Mouse (Mus musculus): ENCODE measurements around the gene Olfr905. TPM values are rescaled to one million over a fixed set of nuclear protein-coding genes. Genes with fewer than 3 reads are reported as not detected.

Olfr905 gene
- total and polyA plus RNA-seq, 3 experiments, result 0.01 TPM; not detected in 2

GRCm38 (mm10) chr9:38495501-38495900 is 24.6 kb downstream of the Olfr905 start, which contains the start of gene Olfr907:
Gene Olfr907, plus strand, starts transcription at chr9:38495801.
- DNase-seq (ENCODE audit: low read depth, low spot score), result no peak
- Histone ChIP-seq H3K27me3 (ENCODE audit: control insufficient read depth in 1 of 2, insufficient read depth in 2 of 2, low read length in 2 of 2) (no peaks in the 10 kb centered on the region), H3K9ac (ENCODE audit: control insufficient read depth, low read depth, low read length, poor library complexity, severe bottlenecking) (no peak within 1 kb of the TSS), H3K9me3 (replicated peaks; ENCODE audit: insufficient read depth, low read length) (no peaks in the 10 kb centered on the region), H3K4me1 (ENCODE audit: control insufficient read depth in 1 of 2, insufficient read depth in 2 of 2, low read length in 2 of 2) (no peaks in the 10 kb centered on the region), H3K4me3 (ENCODE audit: control insufficient read depth in 1 of 2, insufficient read depth in 1 of 2, low read depth in 2 of 2, low read length in 2 of 2) (no peak within 1 kb of the TSS), H3K27ac (ENCODE audit: control insufficient read depth, low read depth, low read length) (no peak within 1 kb of the TSS), H3K36me3 (ENCODE audit: control insufficient read depth in 1 of 2, insufficient read depth in 2 of 2, low read length in 2 of 2) (no peaks in the 10 kb centered on the region), H3K79me2 (ENCODE audit: control insufficient read depth, insufficient read depth, low read length, poor library complexity) (no peaks in the 10 kb centered on the region)
- TF ChIP-seq MYC (IDR thresholded peaks at IDR 0.05; ENCODE audit: low read depth, low read length), result no peak
- TF ChIP-seq E2F4 (IDR thresholded peaks at IDR 0.05; ENCODE audit: borderline replicate concordance, low read depth, low read length), result no peak
- TF ChIP-seq POLR2A (IDR thresholded peaks at IDR 0.05; ENCODE audit: control insufficient read depth in 1 of 2, insufficient read depth in 1 of 2, low read depth in 1 of 2, low read length in 2 of 2, poor library complexity in 1 of 2), result no peak

GRCm38 (mm10) chr9:38512353-38512752 is 41.4 kb downstream of the Olfr905 start:
- no peaks in the 10 kb centered on the region for H3K27me3 ChIP-seq (ENCODE audit: control insufficient read depth in 1 of 2, insufficient read depth in 2 of 2, low read length in 2 of 2)
- H3K9ac ChIP-seq (ENCODE audit: control insufficient read depth, low read depth, low read length, poor library complexity, severe bottlenecking), result no peak overlapping the region
- H3K4me1 ChIP-seq (ENCODE audit: control insufficient read depth in 1 of 2, insufficient read depth in 2 of 2, low read length in 2 of 2), result no peaks in the 10 kb centered on the region
- no peak for TF ChIP-seq CTCF (IDR thresholded peaks at IDR 0.05 in 2 of 3, conservative IDR thresholded peaks at IDR 0.05 in 1 of 3; ENCODE audit: control insufficient read depth in 1 of 3, insufficient read depth in 1 of 3, low read depth in 2 of 3, low read length in 3 of 3, poor library complexity in 1 of 3, severe bottlenecking in 1 of 3)
- no peak for TF ChIP-seq EP300 (IDR thresholded peaks at IDR 0.05; ENCODE audit: low read depth in 1 of 2, low read length in 2 of 2)
- no peak for TF ChIP-seq CHD1 (IDR thresholded peaks at IDR 0.05; ENCODE audit: low read depth, low read length)
- H3K27ac ChIP-seq (ENCODE audit: control insufficient read depth, low read depth, low read length), result no peak overlapping the region
- H3K79me2 ChIP-seq (ENCODE audit: control insufficient read depth, insufficient read depth, low read length, poor library complexity), result no peaks in the 10 kb centered on the region
- no peak for DNase-seq (ENCODE audit: low read depth, low spot score)
- no peak overlapping the region for H3K4me3 ChIP-seq (ENCODE audit: control insufficient read depth in 1 of 2, insufficient read depth in 1 of 2, low read depth in 2 of 2, low read length in 2 of 2)
- H3K36me3 ChIP-seq (ENCODE audit: control insufficient read depth in 1 of 2, insufficient read depth in 2 of 2, low read length in 2 of 2), result no peaks in the 10 kb centered on the region
- H3K9me3 ChIP-seq (replicated peaks; ENCODE audit: insufficient read depth, low read length), result no peaks in the 10 kb centered on the region

DNA sequence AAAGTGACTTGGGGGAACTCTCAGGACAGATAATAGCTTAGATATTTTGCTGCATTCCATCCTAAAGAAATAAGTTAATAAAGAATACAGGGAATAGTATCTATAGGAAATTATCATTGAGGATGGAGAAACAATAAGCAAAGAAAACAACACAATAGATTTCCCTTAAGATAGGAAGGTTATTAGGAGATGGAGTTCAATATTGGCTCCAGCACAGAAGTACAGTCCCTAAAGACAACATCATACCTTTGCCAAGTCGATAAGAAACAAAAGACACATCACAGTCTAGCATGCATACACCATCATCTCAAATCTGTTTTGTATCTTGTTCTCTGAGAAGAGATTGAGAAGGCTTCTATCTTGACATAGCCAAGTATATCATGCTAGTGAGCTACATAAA is 50.4 kb downstream of the Olfr905 start, which contains the start of gene Olfr911-ps1:
Olfr911-ps1 (plus strand) TSS at position 301 of the 400 bp plus-strand sequence.
- no peaks in the 10 kb centered on the region for H3K79me2 ChIP-seq (ENCODE audit: control insufficient read depth, insufficient read depth, low read length, poor library complexity)
- no peaks in the 10 kb centered on the region for H3K27me3 ChIP-seq (ENCODE audit: control insufficient read depth in 1 of 2, insufficient read depth in 2 of 2, low read length in 2 of 2)
- no peak within 1 kb of the TSS for H3K9ac ChIP-seq (ENCODE audit: control insufficient read depth, low read depth, low read length, poor library complexity, severe bottlenecking)
- no peak for TF ChIP-seq MXI1 (IDR thresholded peaks at IDR 0.05; ENCODE audit: low read depth, low read length)
- no peaks in the 10 kb centered on the region for H3K9me3 ChIP-seq (replicated peaks; ENCODE audit: insufficient read depth, low read length)
- H3K4me1 ChIP-seq (ENCODE audit: control insufficient read depth in 1 of 2, insufficient read depth in 2 of 2, low read length in 2 of 2), result no peaks in the 10 kb centered on the region
- no peaks in the 10 kb centered on the region for H3K36me3 ChIP-seq (ENCODE audit: control insufficient read depth in 1 of 2, insufficient read depth in 2 of 2, low read length in 2 of 2)
- H3K27ac ChIP-seq (ENCODE audit: control insufficient read depth, low read depth, low read length), result no peak within 1 kb of the TSS
- no peak within 1 kb of the TSS for H3K4me3 ChIP-seq (ENCODE audit: control insufficient read depth in 1 of 2, insufficient read depth in 1 of 2, low read depth in 2 of 2, low read length in 2 of 2)
- no peak for DNase-seq (ENCODE audit: low read depth, low spot score)

Other genes with a start within 250 kb of the Olfr905 start
- gene Olfr143, start 218.3 kb upstream of the Olfr905 start, total RNA-seq (2012; rRNA removed), result not detected in 2 replicates
- gene Olfr143, start 218.3 kb upstream of the Olfr905 start, polyA plus RNA-seq (2012; ENCODE audit: insufficient read depth in 1 of 2, insufficient read length in 2 of 2, low read depth in 1 of 2, low replicate concordance in 2 of 2, missing spikeins in 1 of 2), result not detected
- not detected in 2 replicates for gene Olfr895, start 203.3 kb upstream of the Olfr905 start, total RNA-seq (2012; rRNA removed)
- gene Olfr895, start 203.3 kb upstream of the Olfr905 start, polyA plus RNA-seq (2012; ENCODE audit: insufficient read depth in 1 of 2, insufficient read length in 2 of 2, low read depth in 1 of 2, low replicate concordance in 2 of 2, missing spikeins in 1 of 2), result not detected
- gene Olfr896-ps1, start 180.0 kb upstream of the Olfr905 start, total RNA-seq (2012; rRNA removed), result not detected in 2 replicates
- gene Olfr896-ps1, start 180.0 kb upstream of the Olfr905 start, polyA plus RNA-seq (2012; ENCODE audit: insufficient read depth in 1 of 2, insufficient read length in 2 of 2, low read depth in 1 of 2, low replicate concordance in 2 of 2, missing spikeins in 1 of 2), result not detected
- not detected in 2 replicates for gene Olfr25, start 142.0 kb upstream of the Olfr905 start, total RNA-seq (2012; rRNA removed)
- not detected for gene Olfr25, start 142.0 kb upstream of the Olfr905 start, polyA plus RNA-seq (2012; ENCODE audit: insufficient read depth in 1 of 2, insufficient read length in 2 of 2, low read depth in 1 of 2, low replicate concordance in 2 of 2, missing spikeins in 1 of 2)
- gene Olfr898, start 122.7 kb upstream of the Olfr905 start, total RNA-seq (2012; rRNA removed), result not detected in 2 replicates
- not detected for gene Olfr898, start 122.7 kb upstream of the Olfr905 start, polyA plus RNA-seq (2012; ENCODE audit: insufficient read depth in 1 of 2, insufficient read length in 2 of 2, low read depth in 1 of 2, low replicate concordance in 2 of 2, missing spikeins in 1 of 2)
- gene Olfr250, start 104.2 kb upstream of the Olfr905 start, total RNA-seq (2012; rRNA removed), result not detected in 2 replicates
- gene Olfr250, start 104.2 kb upstream of the Olfr905 start, polyA plus RNA-seq (2012; ENCODE audit: insufficient read depth in 1 of 2, insufficient read length in 2 of 2, low read depth in 1 of 2, low replicate concordance in 2 of 2, missing spikeins in 1 of 2), result not detected
- gene Olfr251, start 94.0 kb upstream of the Olfr905 start, total RNA-seq (2012; rRNA removed), result not detected in 2 replicates
- gene Olfr251, start 94.0 kb upstream of the Olfr905 start, polyA plus RNA-seq (2012; ENCODE audit: insufficient read depth in 1 of 2, insufficient read length in 2 of 2, low read depth in 1 of 2, low replicate concordance in 2 of 2, missing spikeins in 1 of 2), result not detected
- gene Olfr147, start 69.4 kb upstream of the Olfr905 start, total RNA-seq (2012; rRNA removed), result not detected in 2 replicates
- gene Olfr147, start 69.4 kb upstream of the Olfr905 start, polyA plus RNA-seq (2012; ENCODE audit: insufficient read depth in 1 of 2, insufficient read length in 2 of 2, low read depth in 1 of 2, low replicate concordance in 2 of 2, missing spikeins in 1 of 2), result not detected
- not detected in 2 replicates for gene Olfr901, start 41.7 kb upstream of the Olfr905 start, total RNA-seq (2012; rRNA removed)
- gene Olfr901, start 41.7 kb upstream of the Olfr905 start, polyA plus RNA-seq (2012; ENCODE audit: insufficient read depth in 1 of 2, insufficient read length in 2 of 2, low read depth in 1 of 2, low replicate concordance in 2 of 2, missing spikeins in 1 of 2), result not detected
- not detected in 2 replicates for gene Olfr902, start 23.5 kb upstream of the Olfr905 start, total RNA-seq (2012; rRNA removed)
- not detected for gene Olfr902, start 23.5 kb upstream of the Olfr905 start, polyA plus RNA-seq (2012; ENCODE audit: insufficient read depth in 1 of 2, insufficient read length in 2 of 2, low read depth in 1 of 2, low replicate concordance in 2 of 2, missing spikeins in 1 of 2)
- gene Olfr904, start 8.0 kb upstream of the Olfr905 start, total RNA-seq (2012; rRNA removed), result not detected in 2 replicates
- gene Olfr904, start 8.0 kb upstream of the Olfr905 start, polyA plus RNA-seq (2012; ENCODE audit: insufficient read depth in 1 of 2, insufficient read length in 2 of 2, low read depth in 1 of 2, low replicate concordance in 2 of 2, missing spikeins in 1 of 2), result not detected
- not detected in 2 replicates for gene Olfr906, start 16.0 kb downstream of the Olfr905 start, total RNA-seq (2012; rRNA removed)
- not detected for gene Olfr906, start 16.0 kb downstream of the Olfr905 start, polyA plus RNA-seq (2012; ENCODE audit: insufficient read depth in 1 of 2, insufficient read length in 2 of 2, low read depth in 1 of 2, low replicate concordance in 2 of 2, missing spikeins in 1 of 2)
- gene Olfr907, start 24.7 kb downstream of the Olfr905 start, total RNA-seq (2012; rRNA removed), result not detected in 2 replicates
- not detected for gene Olfr907, start 24.7 kb downstream of the Olfr905 start, polyA plus RNA-seq (2012; ENCODE audit: insufficient read depth in 1 of 2, insufficient read length in 2 of 2, low read depth in 1 of 2, low replicate concordance in 2 of 2, missing spikeins in 1 of 2)
- not detected in 2 replicates for gene Olfr911-ps1, start 50.5 kb downstream of the Olfr905 start, total RNA-seq (2012; rRNA removed)
- not detected for gene Olfr911-ps1, start 50.5 kb downstream of the Olfr905 start, polyA plus RNA-seq (2012; ENCODE audit: insufficient read depth in 1 of 2, insufficient read length in 2 of 2, low read depth in 1 of 2, low replicate concordance in 2 of 2, missing spikeins in 1 of 2)
- not detected in 2 replicates for gene Olfr910, start 66.7 kb downstream of the Olfr905 start, total RNA-seq (2012; rRNA removed)
- gene Olfr910, start 66.7 kb downstream of the Olfr905 start, polyA plus RNA-seq (2012; ENCODE audit: insufficient read depth in 1 of 2, insufficient read length in 2 of 2, low read depth in 1 of 2, low replicate concordance in 2 of 2, missing spikeins in 1 of 2), result not detected
- not detected in 2 replicates for gene Olfr912, start 109.1 kb downstream of the Olfr905 start, total RNA-seq (2012; rRNA removed)
- gene Olfr912, start 109.1 kb downstream of the Olfr905 start, polyA plus RNA-seq (2012; ENCODE audit: insufficient read depth in 1 of 2, insufficient read length in 2 of 2, low read depth in 1 of 2, low replicate concordance in 2 of 2, missing spikeins in 1 of 2), result not detected
- not detected in 2 replicates for gene Olfr913, start 121.7 kb downstream of the Olfr905 start, total RNA-seq (2012; rRNA removed)
- gene Olfr913, start 121.7 kb downstream of the Olfr905 start, polyA plus RNA-seq (2012; ENCODE audit: insufficient read depth in 1 of 2, insufficient read length in 2 of 2, low read depth in 1 of 2, low replicate concordance in 2 of 2, missing spikeins in 1 of 2), result not detected
- not detected in 2 replicates for gene Olfr914, start 134.0 kb downstream of the Olfr905 start, total RNA-seq (2012; rRNA removed)
- not detected for gene Olfr914, start 134.0 kb downstream of the Olfr905 start, polyA plus RNA-seq (2012; ENCODE audit: insufficient read depth in 1 of 2, insufficient read length in 2 of 2, low read depth in 1 of 2, low replicate concordance in 2 of 2, missing spikeins in 1 of 2)
- not detected in 2 replicates for gene Olfr916, start 188.8 kb downstream of the Olfr905 start, total RNA-seq (2012; rRNA removed)
- not detected for gene Olfr916, start 188.8 kb downstream of the Olfr905 start, polyA plus RNA-seq (2012; ENCODE audit: insufficient read depth in 1 of 2, insufficient read length in 2 of 2, low read depth in 1 of 2, low replicate concordance in 2 of 2, missing spikeins in 1 of 2)
- not detected in 2 replicates for gene Olfr917, start 194.7 kb downstream of the Olfr905 start, total RNA-seq (2012; rRNA removed)
- gene Olfr917, start 194.7 kb downstream of the Olfr905 start, polyA plus RNA-seq (2012; ENCODE audit: insufficient read depth in 1 of 2, insufficient read length in 2 of 2, low read depth in 1 of 2, low replicate concordance in 2 of 2, missing spikeins in 1 of 2), result not detected
- gene Olfr918, start 203.5 kb downstream of the Olfr905 start, total RNA-seq (2012; rRNA removed), result not detected in 2 replicates
- under 1 TPM in 1 of 2 experiments, not detected in 1; 0.03 TPM for gene Olfr918, start 203.5 kb downstream of the Olfr905 start, polyA plus RNA-seq (2012; ENCODE audit: insufficient read depth in 1 of 2, insufficient read length in 2 of 2, low read depth in 1 of 2, low replicate concordance in 2 of 2, missing spikeins in 1 of 2)
- gene Olfr919, start 232.6 kb downstream of the Olfr905 start, total RNA-seq (2012; rRNA removed), result not detected in 2 replicates
- gene Olfr919, start 232.6 kb downstream of the Olfr905 start, polyA plus RNA-seq (2012; ENCODE audit: insufficient read depth in 1 of 2, insufficient read length in 2 of 2, low read depth in 1 of 2, low replicate concordance in 2 of 2, missing spikeins in 1 of 2), result not detected
- gene Vwa5a, start 247.2 kb downstream of the Olfr905 start, total RNA-seq (2012; rRNA removed), result 4.1 and 5.2 TPM in 2 replicates
- 1 to 10 TPM in 1 of 2 experiments, not detected in 1; 4.6 TPM for gene Vwa5a, start 247.2 kb downstream of the Olfr905 start, polyA plus RNA-seq (2012; ENCODE audit: insufficient read depth in 1 of 2, insufficient read length in 2 of 2, low read depth in 1 of 2, low replicate concordance in 2 of 2, missing spikeins in 1 of 2)

Measured in MEL (cell line).